Mouse (Mus musculus): ENCODE results near the gene Atpaf2.
"Not testable (repeated sequence)": the region's sequence is repeated elsewhere in the genome, so short reads cannot be mapped to it uniquely, and the experiment has no call there.

Atpaf2 gene

GRCm38 (mm10) chr11:60417717-60418472 is at the start of gene Atpaf2:
Gene Atpaf2, minus strand, starts transcription at chr11:60418457.
- DNase-seq (ENCODE audit: low read depth): peak; percentile 34

DNA sequence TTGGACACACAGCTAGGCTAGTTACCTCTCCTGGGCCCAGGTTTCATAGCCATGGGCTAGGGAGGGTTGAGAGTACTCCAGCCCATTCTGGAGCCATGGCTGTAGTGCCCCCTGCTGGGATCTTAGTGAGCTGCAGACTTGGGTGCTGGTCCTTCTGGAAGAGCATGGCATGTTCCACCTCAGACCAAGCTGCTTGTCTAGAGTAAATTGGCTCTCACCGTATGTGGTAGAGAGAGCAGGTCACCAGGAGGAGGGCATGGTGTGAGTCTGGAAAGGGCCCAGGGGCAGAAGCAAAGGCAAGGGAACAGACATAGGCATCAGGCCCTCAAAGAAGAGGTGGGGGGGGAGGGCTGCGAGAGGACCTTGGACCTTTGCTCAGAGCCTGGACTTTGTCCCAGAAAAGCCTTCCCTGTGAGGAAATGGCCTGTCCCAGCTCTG is 47.7 kb upstream of the Atpaf2 start:
- peak; percentile 50 for DNase-seq (ENCODE audit: low read depth)

DNA sequence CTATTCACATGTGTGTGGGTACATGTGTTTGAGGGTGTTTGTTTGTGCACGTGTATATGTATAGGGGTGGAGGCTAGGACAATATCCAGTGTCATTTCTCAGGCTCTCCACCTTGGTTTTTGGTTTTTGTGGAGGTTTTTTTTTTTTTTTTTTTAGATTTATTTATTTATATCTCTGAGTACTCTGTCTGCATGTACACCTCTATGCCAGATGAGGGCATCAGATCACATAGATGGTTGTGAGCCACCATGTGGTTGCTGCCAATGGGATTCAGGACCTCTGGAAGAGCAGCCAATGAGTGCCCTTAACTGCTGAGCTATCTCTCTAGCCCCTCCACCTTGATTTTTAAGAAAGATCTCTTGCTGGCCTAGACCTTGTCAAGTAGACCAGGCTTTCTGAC is 39.7 kb upstream of the Atpaf2 start:
- peak; percentile 40 for DNase-seq (ENCODE audit: low read depth)

- no peak for DNase-seq (ENCODE audit: low read depth)
These were observed 36.5 kb upstream of the Atpaf2 start for GRCm38 (mm10) chr11:60454745-60455087.

DNA sequence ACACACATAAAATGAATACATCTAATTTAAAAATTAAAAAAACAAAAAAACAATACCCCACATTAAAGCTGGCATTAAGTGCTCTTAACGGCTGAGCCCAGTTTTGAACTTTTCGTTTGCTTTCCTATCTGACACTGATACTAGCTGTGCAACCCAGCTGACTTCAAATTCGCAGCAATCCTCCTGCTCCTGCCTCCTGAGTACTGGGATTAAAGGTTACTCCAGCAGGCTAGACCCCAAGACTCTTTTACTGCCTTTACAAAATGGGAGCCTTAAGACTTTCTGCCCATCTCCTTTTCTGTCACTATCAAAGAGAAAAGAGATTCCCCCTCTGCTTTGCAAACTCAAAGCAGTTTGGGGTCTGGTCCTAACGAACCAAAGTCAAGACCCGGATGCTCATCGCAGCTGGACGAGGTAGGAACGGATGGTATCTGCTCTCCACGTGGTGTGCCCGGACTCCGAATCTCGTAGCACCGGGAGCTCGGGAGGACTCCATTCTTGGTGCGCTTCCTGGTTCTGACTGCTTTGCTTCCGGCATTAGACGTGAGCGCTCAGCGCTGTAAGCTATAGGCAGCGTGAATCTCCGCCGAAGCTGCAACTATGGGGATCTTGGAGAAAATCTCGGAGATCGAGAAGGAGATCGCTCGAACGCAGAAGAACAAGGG is 36.0 kb upstream of the Atpaf2 start, which contains the start of gene Drg2:
Drg2 (plus strand) TSS at position 512 of the 665 bp plus-strand sequence.
- DNase-seq (ENCODE audit: low read depth): peak; percentile 95

- no peak for DNase-seq (ENCODE audit: low read depth)
These were observed 25.8 kb upstream of the Atpaf2 start for GRCm38 (mm10) chr11:60444007-60444406.

DNA sequence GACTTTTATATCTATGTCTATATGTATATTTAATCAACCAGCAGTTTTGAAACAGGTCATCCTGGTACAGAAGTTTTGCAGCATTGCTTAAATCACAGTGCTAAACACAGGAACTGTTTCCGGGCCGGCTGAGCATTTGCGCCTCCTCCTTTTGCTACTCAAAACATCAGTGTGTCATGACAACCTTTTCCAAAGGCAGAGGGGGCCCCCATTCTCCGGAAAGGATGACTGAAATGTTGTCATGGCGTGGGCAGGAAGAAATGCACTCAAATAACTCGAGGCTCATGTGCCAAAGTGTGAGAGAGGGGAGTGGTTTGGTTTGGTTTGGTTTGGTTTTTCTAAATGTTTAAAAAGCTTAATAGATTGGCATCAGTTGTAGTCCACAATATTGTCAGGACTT is 24.6 kb upstream of the Atpaf2 start:
- DNase-seq (ENCODE audit: low read depth): no peak

- DNase-seq (ENCODE audit: low read depth): no peak
These were observed 21.9 kb upstream of the Atpaf2 start for GRCm38 (mm10) chr11:60440176-60440575.

GRCm38 (mm10) chr11:60439621-60440020 is 21.4 kb upstream of the Atpaf2 start:
- DNase-seq (ENCODE audit: low read depth): not testable (repeated sequence)

GRCm38 (mm10) chr11:60436618-60437017 is 18.4 kb upstream of the Atpaf2 start:
- DNase-seq (ENCODE audit: low read depth): peak; percentile 89

GRCm38 (mm10) chr11:60435133-60435532 is 16.9 kb upstream of the Atpaf2 start:
- no peak for DNase-seq (ENCODE audit: low read depth)

DNA sequence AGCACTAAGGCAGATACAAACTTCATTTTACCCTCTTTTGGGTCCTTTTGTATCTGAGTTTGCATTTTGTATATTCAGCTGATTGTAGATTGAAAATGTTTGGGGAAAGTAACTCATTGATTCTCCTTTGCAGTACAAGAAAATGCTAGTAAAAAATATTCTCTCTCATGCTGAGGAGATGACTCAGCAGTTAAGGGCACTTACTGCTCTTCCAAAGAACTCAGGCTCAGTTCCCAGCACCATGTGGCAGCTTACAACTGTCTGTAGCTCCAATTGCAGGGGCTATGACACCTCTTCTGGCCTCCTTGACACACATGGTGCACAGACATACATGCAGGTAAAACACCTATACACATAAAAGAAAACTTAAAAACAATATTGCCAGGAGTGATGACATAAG is 15.2 kb upstream of the Atpaf2 start:
- no peak for DNase-seq (ENCODE audit: low read depth)

GRCm38 (mm10) chr11:60427628-60428027 is 9.4 kb upstream of the Atpaf2 start:
- no peak for DNase-seq (ENCODE audit: low read depth)

DNA sequence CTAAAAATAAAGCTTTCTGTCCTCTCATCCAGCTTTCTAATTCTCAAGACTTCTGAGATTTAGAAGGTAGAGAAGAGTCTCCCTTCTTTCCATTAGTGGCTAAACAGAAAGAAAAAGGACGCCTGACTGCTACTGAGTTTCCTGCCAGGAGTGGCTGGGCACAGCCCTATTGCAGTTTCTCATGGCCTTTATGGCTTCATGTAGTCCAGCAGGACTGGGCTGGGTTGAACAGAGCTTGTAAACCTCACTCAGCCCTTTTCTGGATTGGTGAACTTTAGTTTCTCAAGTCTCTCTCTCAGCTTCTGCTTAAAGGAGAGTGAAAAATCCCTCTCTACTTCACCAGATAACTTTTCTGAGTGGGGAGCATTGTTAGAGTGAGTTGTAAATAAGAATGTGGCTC is 8.2 kb upstream of the Atpaf2 start:
- no peak for DNase-seq (ENCODE audit: low read depth)

- DNase-seq (ENCODE audit: low read depth): no peak
These were observed 4.7 kb upstream of the Atpaf2 start for GRCm38 (mm10) chr11:60423006-60423405.

DNA sequence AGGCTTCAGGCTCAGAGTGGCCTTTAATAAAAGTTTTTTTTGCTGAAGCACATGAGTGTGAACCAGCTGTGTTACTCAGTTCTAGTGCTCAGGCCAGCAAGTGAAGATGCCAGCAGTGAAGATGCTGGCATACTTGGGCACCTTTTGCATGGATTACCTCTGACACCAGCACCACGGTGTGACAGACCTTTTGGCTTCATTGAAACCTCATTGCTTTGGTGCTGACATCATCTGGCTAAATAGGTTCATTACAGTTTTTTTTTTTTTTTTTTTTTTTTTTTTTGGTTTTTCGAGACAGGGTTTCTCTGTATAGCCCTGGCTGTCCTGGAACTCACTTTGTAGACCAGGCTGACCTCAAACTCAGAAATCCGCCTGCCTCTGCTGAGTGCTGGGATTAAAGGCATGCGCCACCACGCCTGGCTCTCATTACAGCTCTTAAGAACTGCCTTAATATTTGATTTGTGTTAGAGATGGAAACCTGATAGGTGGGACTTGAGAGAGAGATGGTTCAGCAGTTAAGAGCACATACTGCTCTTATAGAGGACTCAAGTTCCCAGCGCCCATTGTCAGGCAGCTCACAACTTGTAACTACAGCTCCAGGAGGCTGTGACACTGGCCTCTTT is 3.9 kb upstream of the Atpaf2 start:
- DNase-seq (ENCODE audit: low read depth): peak; percentile 57

DNA sequence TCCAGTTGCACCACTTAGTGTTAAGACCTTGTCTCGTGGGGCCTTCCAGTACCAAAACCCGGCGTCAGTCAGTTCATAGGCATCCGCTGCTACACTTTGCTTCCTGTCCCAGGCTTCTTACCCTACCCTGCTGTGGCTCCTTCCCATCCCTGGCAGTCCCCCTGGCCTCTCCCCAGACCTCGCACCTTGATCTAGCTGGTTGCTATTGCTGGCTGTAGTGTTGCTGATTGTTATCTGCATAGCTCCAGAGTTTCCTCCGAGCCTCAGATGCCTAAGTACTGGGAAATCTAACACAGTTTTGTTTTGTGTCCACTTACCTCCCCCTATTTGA is 181 bp upstream of the Atpaf2 start:
- peak; percentile 52 for DNase-seq (ENCODE audit: low read depth)

- peak; percentile 99 for DNase-seq (ENCODE audit: low read depth)
These were observed 1.1 kb downstream of the Atpaf2 start, which contains the start of gene Gid4 for GRCm38 (mm10) chr11:60416963-60417716. Gene Gid4, plus strand, starts transcription at chr11:60417145.

GRCm38 (mm10) chr11:60416590-60416962 is 1.7 kb downstream of the Atpaf2 start:
- DNase-seq (ENCODE audit: low read depth): no peak

DNA sequence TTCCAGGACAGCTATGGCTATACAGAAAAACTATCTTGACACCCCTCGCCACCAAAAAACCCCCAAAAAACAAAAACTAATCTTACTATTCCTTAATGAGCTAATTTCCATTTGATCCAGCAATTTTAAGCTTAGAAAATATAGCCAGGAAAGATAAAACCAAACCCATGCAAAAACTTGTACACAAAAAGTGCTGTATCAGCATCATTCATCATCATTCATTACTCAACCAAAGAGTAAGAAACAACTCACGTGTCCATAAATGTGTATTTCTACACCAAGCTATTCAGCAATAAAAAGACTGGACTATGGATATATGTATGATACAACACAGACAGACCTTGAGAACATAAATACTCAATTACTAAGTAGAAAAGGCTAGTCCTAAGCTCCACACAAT is 5.3 kb downstream of the Atpaf2 start:
- no peak for DNase-seq (ENCODE audit: low read depth)

DNA sequence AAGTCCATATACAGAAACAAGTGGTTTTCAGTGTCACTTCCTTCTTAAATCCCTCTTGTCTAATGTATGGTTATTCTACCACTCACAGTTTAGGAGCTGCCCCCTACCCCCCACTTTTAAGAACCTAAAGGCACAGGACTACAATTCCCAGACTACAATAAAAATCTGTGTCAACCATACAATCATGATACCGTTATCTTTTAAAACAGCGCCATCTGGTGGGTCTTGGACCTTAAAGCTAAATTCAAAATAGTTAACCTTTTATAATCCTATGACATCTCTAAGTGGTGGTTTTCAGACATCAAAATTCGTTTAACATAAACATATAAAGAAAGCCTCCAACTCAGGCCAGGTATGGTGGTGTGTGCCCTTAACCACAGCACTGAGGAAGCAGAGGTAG is 6.1 kb downstream of the Atpaf2 start:
- DNase-seq (ENCODE audit: low read depth): peak; percentile 82

GRCm38 (mm10) chr11:60406606-60407005 is 11.7 kb downstream of the Atpaf2 start:
- no peak for DNase-seq (ENCODE audit: low read depth)

- DNase-seq (ENCODE audit: low read depth): no peak
These were observed 21.1 kb downstream of the Atpaf2 start for GRCm38 (mm10) chr11:60397172-60397571.
